ENCODE assay signal across 9 mouse cellular contexts in genomic region chr5:134544516-134545241, GRCm38 (mm10). TPM values are rescaled to one million over a fixed set of nuclear protein-coding genes. Genes with fewer than 3 reads are reported as not detected.
A peak's percentile ranks its signal among the peaks of the same experiment; 100 is the strongest.
DNase-seq lines count a peak whose midpoint lies in the region; ATAC-seq and TF ChIP-seq lines count a peak whose summit lies in the region.
"Had no signal": no experiment of that assay in that cellular context is flagged by ENCODE, and none has a peak within 500 bp of the region (broad histone marks: within the 10 kb centered on the region; RNA-seq: fewer than 3 reads in every experiment).

No protein-coding gene starts in this region.

- peak overlapping the region; percentile 37; the same call in 1 of the 2 replicates for H3K27ac ChIP-seq in forebrain, embryonic 15.5 days (replicated peaks)
- H3K27ac ChIP-seq in forebrain, postnatal 0 days (ENCODE audit: low read depth, low read length) = no peak overlapping the region
- 0 out of 2 replicates have a peak overlapping the region, but pooled peaks have one; percentile 8 for H3K27ac ChIP-seq in midbrain, embryonic 14.5 days (replicated peaks; ENCODE audit: low read depth, low read length)
- no peak overlapping the region for H3K27ac ChIP-seq in midbrain, embryonic 15.5 days
- H3K27ac ChIP-seq: limb, embryonic 12.5 days had no signal

- no peak overlapping the region for H3K9ac ChIP-seq in forebrain, embryonic 15.5 days (replicated peaks)
- H3K9ac ChIP-seq in forebrain, postnatal 0 days = no peak overlapping the region
- H3K9ac ChIP-seq in midbrain, embryonic 14.5 days (replicated peaks; ENCODE audit: low read length) = no peak overlapping the region
- no peak overlapping the region for H3K9ac ChIP-seq in midbrain, embryonic 15.5 days
- H3K9ac ChIP-seq: limb, embryonic 12.5 days had no signal

- ATAC-seq in forebrain, embryonic 15.5 days (replicated peaks) = no peak
- no peak for ATAC-seq in forebrain, postnatal 0 days
- ATAC-seq in midbrain, embryonic 14.5 days (ENCODE audit: low FRiP score, low TSS enrichment) = no peak
- ATAC-seq in midbrain, embryonic 15.5 days (replicated peaks) = no peak

- H3K36me3 ChIP-seq in forebrain, embryonic 15.5 days = 0 out of 2 replicates have a peak, but pooled peaks cover 3% of the 10 kb centered on the region
- H3K36me3 ChIP-seq in forebrain, postnatal 0 days (ENCODE audit: insufficient read depth) = no peaks in the 10 kb centered on the region; the same call in none of the 2 replicates
- H3K36me3 ChIP-seq in midbrain, embryonic 14.5 days (ENCODE audit: control insufficient read depth, insufficient read depth, low read length) = peaks cover 12% of the 10 kb centered on the region; the same call in 1 of the 2 replicates
- no peaks in the 10 kb centered on the region for H3K36me3 ChIP-seq in midbrain, embryonic 15.5 days (replicated peaks)

- DNase-seq in forebrain, postnatal 0 days = no peak
- no peak for DNase-seq in midbrain, embryonic 14.5 days
- peak; percentile 32 for DNase-seq in gastrocnemius, postnatal 10 days
- peak; percentile 39 to 49 for DNase-seq in lung, postnatal 4 days
- no peak for DNase-seq in c-Kit-positive CD71-positive TER-119-positive erythroid progenitor cells, embryonic 14.5 days (ENCODE audit: low spot score)
- DNase-seq in natural killer cell, adult 2 months (ENCODE audit: low spot score in 2 of 2) = no peak

- no peaks in the 10 kb centered on the region for H3K9me3 ChIP-seq in forebrain, embryonic 15.5 days
- no peaks in the 10 kb centered on the region for H3K9me3 ChIP-seq in forebrain, postnatal 0 days (ENCODE audit: low read length)
- no peaks in the 10 kb centered on the region for H3K9me3 ChIP-seq in midbrain, embryonic 14.5 days (ENCODE audit: control insufficient read depth, low read length)
- H3K9me3 ChIP-seq in midbrain, embryonic 15.5 days = no peaks in the 10 kb centered on the region
- H3K9me3 ChIP-seq: limb, embryonic 12.5 days had no signal

- H3K4me1 ChIP-seq in forebrain, embryonic 15.5 days = peaks cover 65% of the 10 kb centered on the region
- peaks cover 3% of the 10 kb centered on the region for H3K4me1 ChIP-seq in forebrain, postnatal 0 days (ENCODE audit: insufficient read depth)
- H3K4me1 ChIP-seq in midbrain, embryonic 14.5 days (ENCODE audit: control insufficient read depth, insufficient read depth, low read length) = peaks cover 25% of the 10 kb centered on the region
- H3K4me1 ChIP-seq in midbrain, embryonic 15.5 days = peaks cover 56% of the 10 kb centered on the region

- WGBS in forebrain, embryonic 15.5 days = 62% methylated on average over 19 of the region's 19 CpGs
- WGBS in forebrain, postnatal 0 days = 55% methylated on average over 19 of the region's 19 CpGs
- 70% methylated on average over 19 of the region's 19 CpGs for WGBS in midbrain, embryonic 14.5 days
- 69% methylated on average over 19 of the region's 19 CpGs for WGBS in midbrain, embryonic 15.5 days

- H3K4me2 ChIP-seq in forebrain, embryonic 15.5 days (replicated peaks) = no peak overlapping the region
- H3K4me2 ChIP-seq in forebrain, postnatal 0 days (ENCODE audit: low read depth) = no peak overlapping the region
- no peak overlapping the region for H3K4me2 ChIP-seq in midbrain, embryonic 14.5 days (ENCODE audit: low read length)
- H3K4me2 ChIP-seq in midbrain, embryonic 15.5 days = no peak overlapping the region
- H3K4me2 ChIP-seq: limb, embryonic 12.5 days had no signal

- TF ChIP-seq CTCF in forebrain, postnatal 0 days (IDR thresholded peaks at IDR 0.05; ENCODE audit: low read depth) = no peak

- H3K27me3 ChIP-seq in forebrain, embryonic 15.5 days = no peaks in the 10 kb centered on the region
- no peaks in the 10 kb centered on the region for H3K27me3 ChIP-seq in forebrain, postnatal 0 days (ENCODE audit: insufficient read depth, low read length)
- H3K27me3 ChIP-seq in midbrain, embryonic 14.5 days (ENCODE audit: control insufficient read depth, insufficient read depth, low read length) = no peaks in the 10 kb centered on the region
- H3K27me3 ChIP-seq in midbrain, embryonic 15.5 days (replicated peaks) = no peaks in the 10 kb centered on the region
- H3K27me3 ChIP-seq: limb, embryonic 12.5 days had no signal

- no peak overlapping the region for H3K4me3 ChIP-seq in forebrain, embryonic 15.5 days
- no peak overlapping the region for H3K4me3 ChIP-seq in forebrain, postnatal 0 days (ENCODE audit: low read depth, low read length)
- H3K4me3 ChIP-seq in midbrain, embryonic 14.5 days (replicated peaks; ENCODE audit: low read depth, low read length) = no peak overlapping the region
- H3K4me3 ChIP-seq in midbrain, embryonic 15.5 days = no peak overlapping the region
- H3K4me3 ChIP-seq: limb, embryonic 12.5 days had no signal

RNA-seq across cellular contexts. Expression of gene Clip2, which starts 7.6 kb away (rescaled TPM):
- polyA plus RNA-seq in forebrain, embryonic 15.5 days (2015; fragmentation: Nextera tagmentation; extraction: Ambion mirVana) = 14.7 and 15.0 TPM in 2 replicates
- 162 and 164 TPM in 2 replicates for total RNA-seq in forebrain, postnatal 0 days (2014; rRNA removed)
- 12.7 and 14.5 TPM in 2 replicates for polyA plus RNA-seq in forebrain, postnatal 0 days (2015; fragmentation: Nextera tagmentation; extraction: Ambion mirVana)
- 18.2 and 19.3 TPM in 2 replicates for polyA plus RNA-seq in midbrain, embryonic 14.5 days (2014; fragmentation: Nextera tagmentation; extraction: Ambion mirVana)
- 16.1 and 16.9 TPM in 2 replicates for polyA plus RNA-seq in midbrain, embryonic 15.5 days (2015; fragmentation: Nextera tagmentation; extraction: Ambion mirVana)
- total RNA-seq in gastrocnemius, postnatal 10 days (2021) = 10 to 100 TPM; 10.1 to 12.8 TPM

RNA-seq across cellular contexts. Expression of gene Syna, which starts 15.3 kb away (rescaled TPM):
- 0.36 and 0.59 TPM in 2 replicates for polyA plus RNA-seq in forebrain, embryonic 15.5 days (2015; fragmentation: Nextera tagmentation; extraction: Ambion mirVana)
- not detected in 2 replicates for total RNA-seq in forebrain, postnatal 0 days (2014; rRNA removed)
- polyA plus RNA-seq in forebrain, postnatal 0 days (2015; fragmentation: Nextera tagmentation; extraction: Ambion mirVana) = 0.55 and 0.97 TPM in 2 replicates
- 0.11 and 0.24 TPM in 2 replicates for polyA plus RNA-seq in midbrain, embryonic 14.5 days (2014; fragmentation: Nextera tagmentation; extraction: Ambion mirVana)
- polyA plus RNA-seq in midbrain, embryonic 15.5 days (2015; fragmentation: Nextera tagmentation; extraction: Ambion mirVana) = 0.64 and 0.98 TPM in 2 replicates
- under 1 TPM; 0.14 to 0.16 TPM for total RNA-seq in gastrocnemius, postnatal 10 days (2021)
- polyA plus RNA-seq: limb, embryonic 12.5 days had no signal

RNA-seq across cellular contexts. Expression of gene Rfc2, which starts 36.5 kb away (rescaled TPM):
- 218 TPM in 2 replicates for polyA plus RNA-seq in forebrain, embryonic 15.5 days (2015; fragmentation: Nextera tagmentation; extraction: Ambion mirVana)
- 68.9 and 97.5 TPM in 2 replicates for total RNA-seq in forebrain, postnatal 0 days (2014; rRNA removed)
- polyA plus RNA-seq in forebrain, postnatal 0 days (2015; fragmentation: Nextera tagmentation; extraction: Ambion mirVana) = 150 and 160 TPM in 2 replicates
- polyA plus RNA-seq in midbrain, embryonic 14.5 days (2014; fragmentation: Nextera tagmentation; extraction: Ambion mirVana) = 165 and 191 TPM in 2 replicates
- polyA plus RNA-seq in midbrain, embryonic 15.5 days (2015; fragmentation: Nextera tagmentation; extraction: Ambion mirVana) = 191 and 194 TPM in 2 replicates
- total RNA-seq in gastrocnemius, postnatal 10 days (2021) = 10 to 100 TPM; 18.8 to 25.7 TPM

Comparison
In these comparisons a context has a peak if more than half of its experiments do, and no peak if none do; other contexts are left out.
1. H3K27ac ChIP-seq: peak in forebrain, embryonic 15.5 days (single experiment) and midbrain, embryonic 14.5 days (single experiment); none in forebrain, postnatal 0 days (single experiment) and midbrain, embryonic 15.5 days (single experiment).
2. DNase-seq: peak in gastrocnemius, postnatal 10 days (single experiment) and lung, postnatal 4 days (2 of 2); none in forebrain, postnatal 0 days (single experiment), midbrain, embryonic 14.5 days (single experiment), c-Kit-positive CD71-positive TER-119-positive erythroid progenitor cells, embryonic 14.5 days (single experiment) and natural killer cell, adult 2 months (0 of 2).